ENCODE assay signal across 21 mouse cellular contexts in the genomic region with DNA sequence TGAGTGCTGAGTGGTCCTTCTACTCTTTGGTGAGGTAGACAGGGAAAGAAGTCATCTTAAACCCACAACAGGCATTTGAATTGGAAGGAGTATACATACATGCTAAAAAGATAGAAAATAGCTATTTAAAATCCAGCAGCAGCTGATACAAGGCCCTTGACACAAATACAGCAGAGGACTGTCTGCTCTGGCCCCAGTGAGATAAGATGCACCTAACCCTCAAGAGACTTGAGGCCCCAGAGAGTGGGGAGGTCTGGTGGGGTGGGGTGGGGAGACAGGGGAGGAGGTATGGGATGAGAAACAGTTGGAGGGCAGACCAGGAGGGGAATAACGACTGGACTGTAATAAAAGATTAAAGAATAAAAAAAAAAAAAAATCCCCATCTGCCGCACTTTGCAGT. TPM values are rescaled to one million over a fixed set of nuclear protein-coding genes. Genes with fewer than 3 reads are reported as not detected.
"Had no signal": no experiment of that assay in that cellular context is flagged by ENCODE, and none has a peak within 500 bp of the region (broad histone marks: within the 10 kb centered on the region; RNA-seq: fewer than 3 reads in every experiment).

No protein-coding gene starts in this region.

- H3K36me3 ChIP-seq: midbrain, embryonic 13.5 days; midbrain, embryonic 15.5 days; neural tube, embryonic 12.5 days had no signal

- DNase-seq: lung, adult 18-20 months; lung, embryonic 14.5 days; lung, postnatal 10 days; right cerebral cortex, postnatal 14 days; thymus, adult 18-20 months; thymus, postnatal 14 days; thymus, postnatal 36 days had no signal

- H3K27me3 ChIP-seq: megakaryocyte, embryonic 14.5 days; midbrain, embryonic 13.5 days; midbrain, embryonic 15.5 days; neural tube, embryonic 12.5 days had no signal

- H3K9ac ChIP-seq: lung, embryonic 14.5 days; midbrain, embryonic 13.5 days; midbrain, embryonic 15.5 days; neural tube, embryonic 12.5 days had no signal

- ATAC-seq: midbrain, embryonic 13.5 days; midbrain, embryonic 15.5 days had no signal

- H3K4me3 ChIP-seq: megakaryocyte, embryonic 14.5 days; midbrain, embryonic 13.5 days; midbrain, embryonic 15.5 days; neural tube, embryonic 12.5 days had no signal

- H3K27ac ChIP-seq: macrophage; midbrain, embryonic 13.5 days; midbrain, embryonic 15.5 days; neural tube, embryonic 12.5 days had no signal

- H3K4me1 ChIP-seq: megakaryocyte, embryonic 14.5 days; midbrain, embryonic 13.5 days; midbrain, embryonic 15.5 days; neural tube, embryonic 12.5 days had no signal

- H3K4me2 ChIP-seq: lung, embryonic 14.5 days; midbrain, embryonic 11.5 days; midbrain, embryonic 13.5 days; midbrain, embryonic 15.5 days; neural tube, embryonic 12.5 days had no signal

- H3K9me3 ChIP-seq: megakaryocyte, embryonic 14.5 days; midbrain, embryonic 13.5 days; midbrain, embryonic 15.5 days; neural tube, embryonic 12.5 days had no signal

RNA-seq across cellular contexts. Expression of gene Retnlg, which starts 4.7 kb away (rescaled TPM):
- total RNA-seq: midbrain, postnatal 0 days had no signal
- polyA plus RNA-seq: lung, embryonic 14.5 days; midbrain, embryonic 11.5 days; midbrain, embryonic 15.5 days; neural tube, embryonic 14.5 days had no signal

RNA-seq across cellular contexts. Expression of gene Retnla, which starts 25.3 kb away (rescaled TPM):
- total RNA-seq: megakaryocyte progenitor cell, adult 5-6 weeks; midbrain, postnatal 0 days; neutrophil, adult 5-6 weeks had no signal
- polyA plus RNA-seq: macrophage; midbrain, embryonic 11.5 days; midbrain, embryonic 13.5 days; midbrain, embryonic 15.5 days; midbrain, postnatal 0 days; neural tube, embryonic 12.5 days; neural tube, embryonic 14.5 days; stomach, embryonic 16.5 days had no signal

RNA-seq across cellular contexts. Expression of gene Retnlb, which starts 51.0 kb away (rescaled TPM):
- total RNA-seq: megakaryocyte progenitor cell, adult 5-6 weeks; midbrain, postnatal 0 days; monocyte, adult 5-6 weeks had no signal
- polyA plus RNA-seq: macrophage; midbrain, embryonic 11.5 days; midbrain, embryonic 13.5 days; midbrain, embryonic 15.5 days; midbrain, postnatal 0 days; neural tube, embryonic 12.5 days; neural tube, embryonic 14.5 days; spleen, adult 2 months; stomach, embryonic 14.5 days; stomach, embryonic 16.5 days had no signal
